Mouse (Mus musculus) gastrocnemius, postnatal 4 days (tissue): Measurements from ENCODE around the gene Zfp697. TPM values are rescaled to one million over a fixed set of nuclear protein-coding genes. Genes with fewer than 3 reads are reported as not detected.
"Not testable (repeated sequence)": the region's sequence is repeated elsewhere in the genome, so short reads cannot be mapped to it uniquely, and the experiment has no call there.

ENCODE experiments used
- DNase-seq, 2 experiments: peaks; one replicate each; pipeline ENCODE4 v3.0.0; 2021 to 2022; ENCODE audit warnings: low spot score in 2 of 2, mixed read lengths in 2 of 2
- total RNA-seq, 2 experiments: library from RNA; stranded (reverse); gene quantifications; 2 replicates each; pipeline ENCODE4 v1.2.3; 2021

The Zfp697 gene
- total RNA-seq, 2 experiments from 2014 or later, result 4.0 TPM

GRCm38 (mm10) chr3:98616786-98617185 is 234.5 kb downstream of the Zfp697 start:
- DNase-seq, result not testable (repeated sequence)

- no peak for DNase-seq
These were observed 247.4 kb downstream of the Zfp697 start for GRCm38 (mm10) chr3:98629633-98630032.

- DNase-seq, result no peak
These were observed 247.9 kb downstream of the Zfp697 start, which contains the start of gene Hsd3b5 for GRCm38 (mm10) chr3:98630152-98630551. Gene Hsd3b5 (minus strand): TSS chr3:98630252.

GRCm38 (mm10) chr3:98635145-98635544 is 252.9 kb downstream of the Zfp697 start:
- no peak for DNase-seq

- DNase-seq, result no peak
These were observed 298.5 kb downstream of the Zfp697 start for GRCm38 (mm10) chr3:98680786-98681185.

GRCm38 (mm10) chr3:98682401-98682800 is 300.1 kb downstream of the Zfp697 start:
- no peak for DNase-seq

GRCm38 (mm10) chr3:98720740-98721139 is 338.5 kb downstream of the Zfp697 start:
- no peak for DNase-seq

GRCm38 (mm10) chr3:98724376-98724775 is 342.1 kb downstream of the Zfp697 start, which contains the start of gene Hsd3b2:
Gene Hsd3b2 (minus strand): TSS chr3:98724543.
- no peak for DNase-seq

- no peak for DNase-seq
These were observed 344.0 kb downstream of the Zfp697 start for GRCm38 (mm10) chr3:98726281-98726680.

- no peak for DNase-seq
These were observed 351.5 kb downstream of the Zfp697 start for GRCm38 (mm10) chr3:98733724-98734123.

GRCm38 (mm10) chr3:98734340-98734739 is 352.1 kb downstream of the Zfp697 start:
- DNase-seq, result no peak

GRCm38 (mm10) chr3:98741043-98741442 is 358.8 kb downstream of the Zfp697 start:
- not testable (repeated sequence) for DNase-seq

- no peak for DNase-seq
These were observed 369.9 kb downstream of the Zfp697 start for GRCm38 (mm10) chr3:98752171-98752570.

- DNase-seq, result no peak
These were observed 374.6 kb downstream of the Zfp697 start for GRCm38 (mm10) chr3:98756836-98757235.

GRCm38 (mm10) chr3:98764155-98764554 is 381.9 kb downstream of the Zfp697 start:
- no peak for DNase-seq

- DNase-seq, result no peak
These were observed 398.7 kb downstream of the Zfp697 start for GRCm38 (mm10) chr3:98780921-98781320.

GRCm38 (mm10) chr3:98782181-98782868 is 400.1 kb downstream of the Zfp697 start:
- no peak for DNase-seq

GRCm38 (mm10) chr3:98786551-98786950 is 404.3 kb downstream of the Zfp697 start:
- no peak for DNase-seq

Other genes with a start within 250 kb of the Zfp697 start
- not detected for gene Adam30, start 221.8 kb upstream of the Zfp697 start, total RNA-seq
- gene Reg4, start 160.3 kb upstream of the Zfp697 start, total RNA-seq, result not detected
- 1 to 10 TPM; 2.3 to 5.6 TPM for gene Hmgcs2, start 102.0 kb upstream of the Zfp697 start, total RNA-seq
- gene Phgdh, start 42.5 kb upstream of the Zfp697 start, total RNA-seq, result 10 to 100 TPM; 22.9 to 29.1 TPM
- gene Gm4450, start 74.7 kb downstream of the Zfp697 start, total RNA-seq, result not detected
- gene Hsd3b4, start 128.1 kb downstream of the Zfp697 start, total RNA-seq, result not detected
- not detected for gene Gm10681, start 206.3 kb downstream of the Zfp697 start, total RNA-seq
- gene Hsd3b5, start 247.8 kb downstream of the Zfp697 start, total RNA-seq, result not detected